Mouse (Mus musculus): ENCODE results near the gene Slc3a1.

The Slc3a1 gene

DNA sequence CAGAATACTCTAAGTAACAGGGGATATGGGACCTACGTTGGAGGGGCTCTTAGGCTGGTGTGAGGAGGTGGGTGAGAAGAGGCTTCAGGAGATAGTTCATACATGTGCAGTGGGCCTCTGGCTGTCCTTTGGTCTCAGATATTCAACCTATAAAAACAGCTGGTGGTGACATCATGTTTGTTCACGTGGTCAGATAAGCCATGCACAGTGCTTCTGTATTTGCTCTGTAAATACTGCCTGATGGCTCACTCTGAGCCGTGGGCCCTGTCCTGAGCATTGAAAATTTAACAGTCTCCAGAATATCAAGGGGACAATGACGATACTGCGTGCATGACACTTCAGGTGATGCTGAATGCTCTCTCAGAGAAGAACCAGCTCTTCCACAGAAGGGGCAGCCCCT lies 9.7 kb downstream of the Slc3a1 start:
- no peak for DNase-seq (ENCODE audit: low read depth, low spot score)

DNA sequence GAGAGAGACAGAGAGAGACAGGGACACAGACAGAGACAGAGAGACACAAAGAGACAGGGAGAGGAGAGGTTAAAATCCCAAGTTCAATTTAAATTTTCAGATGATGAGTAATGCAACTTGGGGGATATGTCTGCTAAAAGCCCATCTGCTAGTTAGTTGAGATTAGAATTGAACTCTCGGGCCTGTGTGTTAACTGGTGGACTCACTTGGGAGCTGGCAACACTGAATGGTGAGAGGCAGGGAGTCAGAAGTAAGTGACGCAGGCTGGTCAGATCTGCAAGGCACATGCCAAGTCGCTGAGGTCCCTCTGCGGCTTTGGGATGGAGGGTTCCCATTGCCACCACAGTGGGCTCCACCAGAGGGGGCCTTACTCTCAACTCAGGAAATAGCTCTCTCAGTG lies 10.1 kb downstream of the Slc3a1 start:
- no peak for DNase-seq (ENCODE audit: low read depth, low spot score)

DNA sequence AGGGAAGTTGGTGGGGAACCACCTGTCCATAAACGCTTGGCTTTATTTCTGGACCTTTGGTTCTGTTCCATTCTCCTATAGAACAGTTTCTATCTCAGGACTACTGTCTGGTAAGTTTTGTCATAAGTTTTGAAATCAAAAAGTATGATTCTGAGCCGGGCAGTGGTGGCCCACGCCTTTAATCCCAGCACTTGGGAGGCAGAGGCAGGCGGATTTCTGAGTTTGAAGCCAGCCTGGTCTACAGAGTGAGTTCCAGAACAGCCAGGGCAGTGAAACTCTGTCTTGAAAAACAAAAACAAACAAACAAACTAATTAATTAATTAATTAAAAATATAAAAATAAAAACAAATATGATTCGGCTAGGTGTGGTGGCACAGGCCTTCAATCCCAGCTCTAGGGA lies 10.6 kb downstream of the Slc3a1 start:
- DNase-seq (ENCODE audit: low read depth, low spot score), result no peak

DNA sequence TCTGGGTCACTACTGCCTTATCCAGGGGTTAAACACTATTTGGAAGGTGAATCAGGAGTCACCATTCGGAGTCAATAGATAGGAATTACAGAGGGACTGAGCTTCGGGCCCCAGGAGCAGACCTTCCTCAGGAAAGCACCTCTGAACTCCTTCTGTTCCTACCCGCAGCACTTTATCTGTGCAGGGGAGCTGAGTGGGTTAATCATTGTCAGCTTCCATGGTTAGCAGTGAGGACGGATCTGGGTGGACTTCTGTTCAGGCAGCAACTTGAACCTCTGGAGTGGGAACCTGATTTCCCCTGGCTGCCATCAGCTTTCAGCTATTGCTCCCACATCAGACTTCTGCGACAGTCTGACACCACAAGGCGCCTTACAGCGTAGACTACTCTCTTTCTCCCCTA lies 12.7 kb downstream of the Slc3a1 start:
- DNase-seq (ENCODE audit: low read depth, low spot score), result no peak

DNA sequence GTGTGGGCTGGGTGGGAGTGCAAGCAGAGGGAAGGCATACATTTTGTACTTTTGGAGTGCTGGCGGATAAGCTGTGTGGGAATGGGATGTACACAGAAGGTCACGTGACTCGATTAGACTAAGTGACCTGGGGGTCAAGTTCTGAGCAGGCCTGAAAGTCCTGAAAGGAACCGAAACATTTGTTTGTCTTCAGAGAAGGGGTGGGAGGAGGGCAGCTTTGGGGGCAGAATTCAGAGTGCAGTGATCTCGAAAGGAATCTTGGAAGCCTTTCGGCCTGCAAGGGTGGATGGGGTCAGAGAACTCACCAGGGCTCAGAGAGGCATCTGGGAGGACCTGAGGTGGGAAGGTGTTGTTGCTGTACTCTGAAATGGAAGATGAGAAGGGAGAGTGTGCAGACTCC lies 14.2 kb downstream of the Slc3a1 start:
- no peak for DNase-seq (ENCODE audit: low read depth, low spot score)

DNA sequence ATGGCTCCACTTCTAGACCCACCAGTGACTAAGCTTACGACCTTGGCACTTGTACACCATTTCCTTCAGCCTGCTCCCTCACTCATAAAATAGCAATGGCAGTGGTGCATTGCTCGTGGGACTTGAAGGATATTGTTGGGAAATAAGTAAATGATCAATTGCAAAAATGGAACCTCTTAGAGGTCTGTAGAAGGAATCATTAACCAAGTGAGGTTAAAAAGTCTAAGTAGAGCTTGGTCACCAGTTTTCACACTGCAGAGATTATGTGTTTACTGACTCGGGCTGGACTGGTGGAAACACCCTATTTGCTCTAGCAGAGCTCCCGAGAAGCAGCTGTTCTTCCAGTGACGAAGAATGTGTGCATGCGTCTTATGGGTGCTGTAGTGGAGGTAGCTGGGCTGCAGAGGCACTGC lies 15.2 kb downstream of the Slc3a1 start:
- DNase-seq (ENCODE audit: low read depth, low spot score), result no peak

DNA sequence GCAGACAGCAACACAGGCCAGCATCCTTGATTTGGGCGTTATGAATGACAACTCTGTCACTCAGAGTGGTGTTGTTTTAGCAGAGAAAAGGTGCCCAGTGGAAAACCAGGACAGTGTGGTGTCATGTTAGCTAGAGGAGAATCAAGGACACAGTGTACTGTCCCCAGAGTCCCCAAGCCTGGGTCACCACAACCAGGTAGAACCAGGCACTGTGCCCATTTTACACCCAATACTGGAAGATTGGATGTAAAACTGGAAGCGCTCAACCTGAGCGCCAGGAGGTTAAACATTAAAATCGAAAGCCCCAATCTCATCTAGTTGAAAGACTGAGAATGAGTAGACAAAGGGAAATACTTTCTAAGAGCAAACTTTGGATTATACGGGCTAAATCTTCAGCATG lies 16.3 kb downstream of the Slc3a1 start:
- no peak for DNase-seq (ENCODE audit: low read depth, low spot score)

DNA sequence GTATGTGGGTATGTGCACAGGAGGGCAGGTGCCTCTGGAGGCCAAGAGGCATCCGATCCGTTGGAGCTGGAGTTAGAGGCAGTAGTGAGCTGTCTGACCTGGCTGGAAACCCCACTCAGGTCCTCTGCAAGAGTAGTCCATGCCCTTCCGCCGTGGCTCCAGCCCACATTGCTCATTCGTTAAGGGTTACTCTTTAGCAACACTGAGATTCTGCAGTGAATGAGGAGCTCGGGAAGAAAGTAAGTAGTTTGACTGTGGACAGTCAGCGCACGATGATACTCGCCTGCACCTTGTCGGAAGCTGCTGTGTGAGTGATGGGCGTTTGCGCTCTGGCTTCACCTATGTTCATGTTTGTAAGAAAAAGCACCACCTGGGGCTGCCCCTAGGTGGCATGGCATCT lies 17.0 kb downstream of the Slc3a1 start:
- no peak for DNase-seq (ENCODE audit: low read depth, low spot score)

DNA sequence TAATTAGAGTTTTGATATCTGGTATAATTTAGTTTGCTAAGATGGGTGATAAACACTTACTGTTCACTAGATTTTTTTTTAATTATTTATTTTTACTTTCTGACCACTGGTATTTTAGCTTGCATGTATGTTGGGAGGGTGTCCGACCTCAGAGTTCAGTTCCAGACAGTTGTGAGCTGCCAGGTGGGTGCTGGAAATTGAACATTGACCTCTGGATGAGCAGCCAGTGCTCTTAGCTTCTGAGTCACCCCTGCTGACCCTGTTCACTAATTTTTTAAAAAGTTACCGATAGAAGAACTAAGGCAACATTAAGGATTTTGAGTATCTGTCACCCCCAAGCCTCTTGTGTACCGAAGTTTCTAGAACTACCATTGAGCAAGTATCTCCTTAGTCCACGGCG lies 20.2 kb downstream of the Slc3a1 start:
- no peak for DNase-seq (ENCODE audit: low read depth, low spot score)

DNA sequence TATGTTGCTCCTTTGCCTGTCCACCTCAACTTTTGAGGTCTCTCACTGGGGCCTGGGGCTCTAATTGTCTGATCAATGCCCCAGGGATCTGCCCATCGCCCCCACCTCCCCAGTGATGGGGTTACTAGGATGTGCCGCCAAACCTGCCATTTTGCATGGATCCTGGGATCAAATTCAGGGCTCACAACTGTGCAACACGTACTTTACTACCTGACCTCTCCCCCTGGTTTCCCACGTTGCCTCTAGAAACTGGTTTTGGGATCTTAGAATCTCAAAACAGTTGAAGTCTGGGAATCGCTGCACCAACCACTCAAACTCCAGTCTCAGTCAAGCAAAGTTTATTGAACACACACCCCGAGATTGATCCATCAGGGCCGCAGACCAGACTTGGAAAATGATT lies 30.1 kb downstream of the Slc3a1 start:
- DNase-seq (ENCODE audit: low read depth, low spot score), result no peak

DNA sequence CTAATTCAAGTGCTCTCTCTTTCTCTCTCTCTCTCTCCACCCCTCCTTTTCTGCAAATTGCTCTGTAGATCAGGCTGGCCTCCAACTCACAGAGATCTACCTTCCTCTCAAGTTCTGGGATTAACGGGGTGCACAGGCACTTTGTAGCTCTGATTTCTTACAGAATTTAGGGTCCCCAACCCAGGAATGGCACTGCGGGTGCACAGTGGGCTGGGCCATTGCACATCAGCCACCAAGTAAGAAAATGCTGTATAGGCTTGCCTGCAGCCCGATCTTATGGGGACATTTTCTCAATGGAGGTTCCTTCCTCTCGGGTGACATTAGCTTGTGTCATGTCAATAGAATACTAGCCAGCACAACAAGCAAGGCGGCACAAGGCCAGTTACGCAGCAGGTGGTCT lies 31.0 kb downstream of the Slc3a1 start:
- DNase-seq (ENCODE audit: low read depth, low spot score), result no peak

DNA sequence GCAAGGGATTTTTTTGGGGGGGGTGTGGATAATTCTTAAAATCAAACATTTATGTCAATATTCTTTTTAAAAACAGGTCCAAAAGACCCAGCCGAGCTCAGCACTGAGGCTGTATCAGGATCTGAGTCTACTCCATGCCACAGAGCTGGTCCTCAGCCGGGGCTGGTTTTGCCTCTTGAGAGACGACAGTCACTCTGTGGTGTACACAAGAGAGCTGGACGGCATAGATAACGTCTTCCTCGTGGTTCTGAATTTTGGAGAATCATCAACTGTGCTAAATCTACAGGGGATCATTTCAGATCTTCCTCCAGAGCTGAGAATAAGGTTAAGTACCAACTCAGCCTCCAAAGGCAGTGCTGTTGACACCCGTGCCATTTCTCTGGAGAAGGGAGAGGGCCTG lies 35.4 kb downstream of the Slc3a1 start:
- DNase-seq (ENCODE audit: low read depth, low spot score), result no peak

DNA sequence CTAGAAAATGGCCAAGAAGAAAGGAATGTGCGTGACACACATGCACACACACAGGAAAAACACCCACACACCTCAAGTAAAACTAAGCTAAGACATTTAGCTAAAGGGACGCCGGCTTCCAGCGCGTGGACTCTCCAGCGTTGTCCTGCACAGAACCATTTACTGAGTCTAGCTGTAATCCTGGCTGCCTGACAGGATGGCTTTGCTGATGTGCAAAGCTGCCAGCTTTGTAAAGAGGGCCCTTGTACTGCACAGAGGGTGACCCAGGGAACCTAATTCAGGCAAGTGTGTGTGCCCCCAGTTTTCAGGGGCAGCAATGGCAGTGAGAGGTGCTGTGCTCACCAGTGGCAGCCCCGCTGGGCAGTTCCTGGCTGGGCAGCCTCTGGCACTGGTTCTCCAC lies 39.2 kb downstream of the Slc3a1 start:
- peak; percentile 66 for DNase-seq (ENCODE audit: low read depth, low spot score)

DNA sequence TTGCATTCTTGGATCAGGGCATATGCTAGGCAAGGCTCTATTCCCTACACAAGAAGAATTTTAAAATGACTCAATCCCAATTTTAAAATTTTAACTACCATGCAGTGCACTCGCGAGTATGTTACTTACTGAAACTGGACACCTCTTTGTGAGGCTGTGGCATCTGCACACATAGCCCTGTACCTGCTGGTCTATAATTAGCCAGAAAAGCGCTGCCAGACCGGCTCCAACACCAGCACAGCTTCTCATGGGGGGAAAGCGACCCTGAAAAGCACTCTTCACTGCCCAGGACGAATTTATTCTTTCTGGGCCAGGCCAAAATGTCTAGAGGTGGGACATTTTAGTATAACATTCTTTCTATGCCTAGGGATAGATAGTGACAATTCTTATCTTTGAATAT lies 42.5 kb downstream of the Slc3a1 start:
- DNase-seq (ENCODE audit: low read depth, low spot score), result no peak

DNA sequence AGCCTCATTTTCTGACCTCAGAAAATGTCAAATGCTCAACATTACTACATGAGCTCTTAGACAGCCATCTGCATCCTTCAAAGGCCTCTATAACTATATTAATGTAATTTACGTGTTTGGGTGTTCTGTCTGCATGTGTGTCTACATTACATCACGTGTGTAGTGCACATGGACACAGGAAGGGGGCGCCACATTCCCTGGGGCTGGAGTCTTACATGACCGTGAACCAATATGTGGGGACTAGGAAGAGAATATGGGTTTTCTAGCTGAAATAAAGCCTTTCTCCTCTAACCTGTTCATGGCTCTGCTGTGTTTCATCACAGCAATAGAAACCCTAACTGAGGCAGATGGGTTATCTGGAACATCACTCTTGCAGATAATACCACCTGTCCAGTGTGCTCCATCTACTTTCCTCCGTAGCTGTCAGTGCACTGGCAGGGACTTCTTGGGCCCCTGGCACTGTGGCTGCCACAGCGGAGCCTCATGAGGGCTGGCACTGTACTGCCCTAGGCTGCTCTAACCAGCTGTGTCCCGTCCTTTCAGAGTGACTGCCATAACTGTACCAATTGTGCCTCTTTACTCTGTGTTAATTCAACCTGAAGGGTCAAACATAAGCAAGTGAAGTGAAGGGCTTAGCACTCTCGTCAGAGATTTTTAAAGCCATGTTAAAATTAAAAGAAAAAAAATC lies 43.1 kb downstream of the Slc3a1 start:
- no peak for DNase-seq (ENCODE audit: low read depth, low spot score)

DNA sequence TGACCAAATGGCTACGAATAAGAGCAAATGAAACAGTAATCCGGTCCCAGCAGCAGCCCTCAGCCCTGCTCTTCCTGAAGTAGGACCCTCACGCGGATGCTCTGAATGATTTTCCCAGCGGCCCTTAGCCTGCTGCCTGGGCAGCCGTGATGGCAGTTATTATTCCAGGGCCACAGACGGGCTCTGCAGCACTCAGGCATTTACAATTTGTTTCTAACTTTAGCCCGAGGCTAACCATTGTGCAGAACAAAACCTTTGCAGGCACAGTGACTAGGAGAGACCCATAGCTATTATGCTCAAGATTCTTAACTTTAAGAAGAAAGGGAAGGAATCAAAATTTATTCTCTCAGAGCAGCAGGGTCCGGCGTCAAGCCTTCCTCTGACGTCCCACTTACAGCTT lies 44.2 kb downstream of the Slc3a1 start:
- DNase-seq (ENCODE audit: low read depth, low spot score), result no peak

DNA sequence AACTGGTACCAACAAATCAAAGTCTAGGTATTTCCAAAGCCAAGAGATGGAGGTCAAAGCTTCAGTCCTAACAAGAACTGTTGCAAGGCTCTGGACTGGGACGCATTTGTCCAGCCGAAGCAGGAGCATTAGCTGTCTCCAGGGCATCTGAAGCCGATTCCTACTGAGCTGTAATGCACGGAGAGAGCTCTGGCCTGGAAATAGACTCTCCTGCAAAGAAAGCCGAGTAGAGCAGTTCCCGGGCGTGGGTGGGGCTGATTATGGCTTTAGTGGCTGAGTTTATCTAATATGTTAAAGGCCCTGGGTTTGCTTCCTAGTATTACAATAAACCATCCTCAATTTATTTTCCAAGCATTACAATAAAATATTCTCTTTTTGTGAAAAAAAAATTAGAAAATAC lies 45.0 kb downstream of the Slc3a1 start:
- DNase-seq (ENCODE audit: low read depth, low spot score), result peak; percentile 58

DNA sequence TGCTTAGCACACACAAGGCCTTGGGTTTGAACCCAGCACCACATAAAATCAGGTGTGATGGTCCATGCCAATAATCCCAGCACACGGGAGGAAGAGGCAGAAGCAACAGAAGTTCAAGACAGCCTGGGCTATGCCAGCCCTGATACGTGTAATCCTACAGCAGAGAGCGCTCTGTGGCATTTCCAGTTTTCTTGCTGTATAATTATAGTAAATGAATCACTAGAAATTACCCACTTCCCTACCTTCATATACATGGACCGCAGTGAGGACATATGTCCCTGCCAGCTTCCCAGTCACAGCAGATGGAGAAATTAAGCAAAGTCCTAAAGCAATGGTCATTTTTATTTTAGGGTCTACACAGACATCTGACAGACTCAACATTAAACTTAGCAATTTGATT lies 45.9 kb downstream of the Slc3a1 start:
- peak; percentile 61 for DNase-seq (ENCODE audit: low read depth, low spot score)

DNA sequence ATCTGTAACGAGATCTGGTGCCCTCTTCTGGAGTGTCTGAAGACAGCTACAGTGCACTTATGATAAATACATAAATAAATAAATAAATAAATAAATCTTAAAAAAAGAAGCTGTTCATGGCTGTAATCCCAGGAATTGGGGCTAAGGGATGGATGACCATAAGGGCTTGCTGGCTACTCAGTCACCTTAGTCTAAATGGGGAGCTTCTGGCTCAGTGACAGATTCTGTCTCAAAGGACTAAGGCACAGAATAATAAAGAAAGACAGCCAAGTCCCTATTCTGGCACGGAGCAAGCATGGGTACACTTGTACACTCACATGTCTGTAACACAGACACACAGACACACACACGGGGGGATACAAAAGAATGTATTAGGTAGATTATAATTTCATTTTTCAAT lies 51.1 kb downstream of the Slc3a1 start:
- DNase-seq (ENCODE audit: low read depth, low spot score), result no peak

DNA sequence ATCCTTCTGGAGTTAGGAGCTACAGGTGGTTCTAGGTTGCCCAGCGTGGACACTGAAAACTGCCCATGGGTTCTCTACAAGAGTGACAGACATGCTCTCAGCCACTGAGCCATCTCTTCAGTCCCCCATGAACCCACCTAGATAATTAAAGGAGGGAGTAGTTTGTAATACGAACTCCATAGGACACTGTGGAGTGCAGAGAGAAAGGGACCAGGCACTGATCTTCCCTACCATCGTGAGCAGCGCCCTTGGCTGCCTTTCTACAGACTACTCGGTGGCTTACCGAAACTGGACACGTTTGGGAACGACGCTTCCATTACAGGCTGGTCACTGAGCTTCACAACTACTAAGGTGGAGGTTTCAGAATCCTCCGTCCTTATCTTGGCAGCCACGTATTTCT lies 52.6 kb downstream of the Slc3a1 start:
- DNase-seq (ENCODE audit: low read depth, low spot score), result no peak

DNA sequence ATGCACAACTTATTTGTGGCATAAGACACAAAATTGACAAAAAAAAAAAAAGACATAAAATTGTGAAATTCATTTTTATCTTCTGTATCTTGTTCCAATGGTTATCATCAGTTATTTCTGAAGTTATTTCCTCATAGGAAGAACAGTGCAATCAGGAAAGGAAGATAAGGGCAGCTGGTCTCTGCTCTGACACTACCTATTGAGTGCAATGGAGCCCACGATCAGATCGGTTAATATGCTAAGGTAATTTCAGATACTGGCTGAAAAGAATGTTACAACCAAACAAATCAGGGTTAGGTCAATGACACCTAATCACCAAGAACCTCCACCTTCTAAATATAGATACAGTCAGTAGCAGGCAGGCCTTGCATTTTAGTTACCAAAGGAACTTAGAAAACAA lies 57.2 kb downstream of the Slc3a1 start:
- no peak for DNase-seq (ENCODE audit: low read depth, low spot score)

DNA sequence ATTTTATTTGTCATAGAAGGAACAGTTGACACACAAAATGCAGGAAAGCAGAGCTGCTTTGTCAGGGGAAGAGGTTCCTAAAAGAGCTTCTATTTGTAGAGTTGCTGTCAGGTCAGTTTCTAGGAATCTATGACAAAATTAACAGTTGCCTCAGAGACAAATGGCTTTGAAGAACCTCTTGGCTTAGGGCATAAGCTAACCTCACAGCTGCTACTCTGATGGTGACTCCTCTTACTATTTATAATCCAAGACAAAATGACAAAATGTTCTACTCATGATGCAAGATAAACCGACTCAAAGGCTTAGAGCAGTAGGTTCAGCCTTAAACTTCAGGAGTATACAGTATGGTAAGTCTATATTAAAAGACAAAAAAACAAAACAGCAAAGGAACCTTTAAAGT lies 58.3 kb downstream of the Slc3a1 start:
- no peak for DNase-seq (ENCODE audit: low read depth, low spot score)

DNA sequence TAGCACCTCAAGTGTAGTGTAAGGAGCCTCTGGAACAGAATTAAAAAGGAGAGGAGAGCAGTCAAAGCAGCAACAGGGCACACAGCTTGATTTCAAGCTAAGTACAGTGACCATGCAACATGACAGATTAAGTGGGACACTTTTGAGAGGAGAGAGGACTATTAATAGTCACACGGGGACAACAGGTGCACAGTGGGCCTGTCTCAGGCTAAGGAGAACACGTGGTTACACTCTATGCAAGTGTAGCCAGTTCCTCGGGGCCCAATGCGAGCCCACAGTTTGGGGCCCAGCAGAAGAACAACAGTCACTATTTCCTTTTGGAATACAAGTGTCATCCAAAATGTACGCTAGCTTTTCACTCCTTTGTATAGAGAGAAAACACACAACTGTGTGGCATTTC lies 59.4 kb downstream of the Slc3a1 start:
- DNase-seq (ENCODE audit: low read depth, low spot score), result no peak

DNA sequence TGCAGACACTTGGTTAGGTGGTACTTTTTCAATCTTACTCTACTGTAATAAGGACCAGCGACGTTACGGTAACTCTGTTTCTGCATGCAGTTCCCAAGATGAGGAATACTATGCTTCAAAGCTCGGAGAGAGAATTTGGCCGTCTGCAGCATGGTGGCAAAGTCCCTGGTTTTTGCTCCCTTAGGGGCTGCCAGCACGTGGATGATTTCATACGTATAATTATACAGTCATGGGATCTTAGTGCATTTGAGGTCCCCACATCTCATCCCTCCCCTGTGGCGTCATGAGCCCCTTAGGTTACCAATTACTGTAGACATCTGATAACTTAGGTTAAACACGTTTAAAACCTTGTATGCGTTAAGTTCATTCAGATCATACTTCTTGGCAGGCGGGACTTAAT lies 60.2 kb downstream of the Slc3a1 start:
- no peak for DNase-seq (ENCODE audit: low read depth, low spot score)
